Mouse (Mus musculus) left cerebral cortex, postnatal 10 days (tissue): Measurements from ENCODE around the gene Ldb2. TPM values are rescaled to one million over a fixed set of nuclear protein-coding genes. Genes with fewer than 3 reads are reported as not detected.

Experiments used
- DNase-seq, 2 experiments: peaks; one replicate each; pipeline ENCODE4 v3.0.0; 2021 to 2022; ENCODE audit warnings: low spot score in 2 of 2, mixed read lengths in 1 of 2; ENCODE audit errors: extremely low spot score in 1 of 2
- intact Hi-C: fragments of 180-260 bp; cut with DNase I; formaldehyde crosslinking; loops from one replicate; pipeline ENCODE4 v1.15.1; 2025
- total RNA-seq, 2 experiments: library from RNA; stranded (reverse); gene quantifications; 2 replicates each; pipeline ENCODE4 v1.2.3; 2021

Ldb2 gene
- total RNA-seq, 2 experiments from 2014 or later, result 52.5 to 90.4 TPM

- peak in 1 of 2 experiments; percentile 26 for DNase-seq
- intact Hi-C loops, result no loop called here
Observed at GRCm38 (mm10) chr5:44495092-44495491, 304.4 kb downstream of the Ldb2 start.

GRCm38 (mm10) chr5:44494133-44494532 is 305.3 kb downstream of the Ldb2 start:
- no peak for DNase-seq
- intact Hi-C loops, result no loop called here

GRCm38 (mm10) chr5:44491526-44491925 is 308.0 kb downstream of the Ldb2 start:
- intact Hi-C loops, result no loop called here
- DNase-seq, result no peak

DNA sequence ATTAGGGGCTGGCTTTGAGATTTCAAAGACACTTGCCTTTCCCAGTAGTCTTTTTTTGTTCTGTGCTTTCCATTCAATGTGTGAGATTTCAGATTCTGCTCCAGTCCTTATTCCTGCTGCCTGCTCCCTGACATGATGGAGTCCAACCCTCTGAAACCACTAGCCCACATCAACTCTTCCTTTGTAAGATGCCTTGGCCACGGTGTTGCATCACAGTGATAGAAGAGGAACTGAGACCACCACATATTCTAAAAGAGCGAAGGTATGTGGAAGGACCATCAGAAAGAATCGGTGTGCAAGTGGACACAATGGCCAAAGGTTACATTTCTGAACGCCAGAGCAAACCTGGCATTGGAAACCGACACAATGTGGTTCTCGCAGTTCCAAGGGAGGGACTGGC is 309.0 kb downstream of the Ldb2 start:
- intact Hi-C loops, result no loop called here
- DNase-seq, result no peak

- intact Hi-C loops, result loop anchor here (10.0 kb wide), 2 partner anchors 179 to 921 kb away; no protein-coding TSS in a partner anchor
- peak; percentile 38 to 55 for DNase-seq
Observed at GRCm38 (mm10) chr5:44483426-44484106, 315.9 kb downstream of the Ldb2 start.

DNA sequence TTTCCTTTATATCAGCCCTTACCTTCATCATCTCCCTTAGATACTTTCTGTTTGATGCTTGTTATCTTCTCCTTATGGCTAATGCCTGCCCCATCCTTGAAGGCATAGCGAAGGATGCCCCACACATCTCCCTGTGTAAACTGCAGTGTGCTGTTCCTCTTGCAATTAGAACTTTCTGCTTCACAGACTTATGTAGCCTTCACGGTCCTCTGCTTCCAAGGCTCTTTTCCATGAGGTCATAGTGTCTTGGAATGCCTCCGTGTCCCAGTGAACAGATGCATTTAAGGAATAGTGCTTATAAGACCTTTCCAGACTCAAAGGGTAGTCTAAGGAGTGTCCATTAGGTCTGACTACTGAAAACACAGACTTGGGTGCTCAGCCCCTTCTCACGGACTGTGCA is 318.1 kb downstream of the Ldb2 start:
- intact Hi-C loops, result loop anchor here (10.0 kb wide), 2 partner anchors 177 to 923 kb away; no protein-coding TSS in a partner anchor
- no peak for DNase-seq

- intact Hi-C loops, result loop anchor here (5.0 kb wide), 1 partner anchor 801 kb away; no protein-coding TSS in a partner anchor
- no peak for DNase-seq
Observed at GRCm38 (mm10) chr5:44476356-44476755, 323.1 kb downstream of the Ldb2 start.

DNA sequence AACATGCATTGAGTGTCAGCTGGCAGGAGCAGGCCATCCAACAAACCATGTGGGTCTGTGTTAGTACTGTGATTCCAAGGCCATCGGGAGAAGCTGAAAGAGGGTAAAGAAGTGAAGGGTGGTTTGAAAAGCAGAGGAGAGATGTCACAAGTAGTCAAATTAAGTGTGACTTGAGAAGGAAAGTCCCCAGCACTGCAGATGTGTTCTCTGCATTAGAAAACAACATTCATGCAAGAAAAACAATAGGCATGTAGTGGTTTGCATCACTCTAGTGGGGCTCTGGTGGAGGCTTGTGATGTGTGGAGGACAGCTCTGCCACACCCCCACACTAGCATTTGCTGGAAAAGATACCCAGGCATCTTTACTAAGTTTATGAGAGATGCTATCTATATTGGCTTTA is 323.9 kb downstream of the Ldb2 start:
- intact Hi-C loops, result loop anchor here (5.0 kb wide), 1 partner anchor 802 kb away; no protein-coding TSS in a partner anchor
- DNase-seq, result no peak

GRCm38 (mm10) chr5:44473857-44474762 is 325.4 kb downstream of the Ldb2 start:
- intact Hi-C loops, result no loop called here

DNA sequence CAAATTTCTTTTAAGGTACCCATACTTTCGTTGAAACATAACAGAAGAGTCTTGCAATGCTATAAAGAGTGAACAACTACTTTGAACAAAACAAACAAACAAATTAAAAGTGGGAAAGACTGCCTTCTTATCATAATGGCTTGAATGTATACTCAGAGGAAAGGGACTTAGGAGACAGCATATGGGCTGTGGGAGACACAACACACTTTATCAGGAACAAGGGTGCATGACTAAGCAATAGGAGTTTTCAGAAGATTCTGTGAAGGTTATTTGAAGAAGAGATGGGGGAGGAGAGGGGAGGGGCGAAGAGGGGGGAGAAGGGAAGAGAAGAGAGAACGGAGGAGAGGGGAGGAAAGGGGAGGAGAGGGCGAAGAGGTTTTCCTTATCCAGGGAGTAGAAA is 334.2 kb downstream of the Ldb2 start:
- DNase-seq, result no peak
- intact Hi-C loops, result no loop called here

More at GRCm38 (mm10) chr5:44473857-44474762, 325.4 kb downstream of the Ldb2 start:
- DNase-seq, result no peak
